Mouse (Mus musculus): ENCODE measurements around the gene Fam133b. TPM values are rescaled to one million over a fixed set of nuclear protein-coding genes. Genes with fewer than 3 reads are reported as not detected.

Gene Fam133b
- polyA plus RNA-seq, 1 experiment from 2014 or later, result 21.0 TPM

DNA sequence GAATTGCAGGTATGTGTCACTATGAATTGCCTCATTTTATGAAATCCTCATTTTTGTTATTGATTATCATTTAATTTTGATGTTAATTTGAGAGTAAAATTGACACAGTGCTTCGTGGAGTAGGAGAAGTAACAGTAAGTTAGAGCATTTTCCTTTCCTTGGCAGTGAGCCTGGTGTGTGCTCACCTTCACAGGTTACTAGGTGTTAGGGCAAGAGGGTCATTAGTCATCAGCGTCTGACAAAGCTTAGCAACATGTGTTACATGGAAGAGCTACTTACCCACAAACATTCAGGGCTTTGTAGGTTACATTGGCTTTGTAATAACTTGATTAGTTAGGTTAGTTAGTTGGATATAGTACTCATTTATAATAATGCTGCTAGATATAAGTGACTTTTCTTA, 10.6 kb downstream of the Fam133b start:
- Histone ChIP-seq H3K27ac (ENCODE audit: low read length) (no peak overlapping the region), H3K9ac (replicated peaks; ENCODE audit: low read depth) (no peak overlapping the region), H3K4me3 (ENCODE audit: low read depth, low read length) (no peak overlapping the region), H3K36me3 (ENCODE audit: insufficient read depth, low read length) (peaks cover 15% of the 10 kb centered on the region; the same call in 1 of the 2 replicates), H3K4me1 (ENCODE audit: insufficient read depth, low read depth, low read length) (no peaks in the 10 kb centered on the region), H3K4me2 (replicated peaks; ENCODE audit: low read depth, low read length) (no peak overlapping the region), H3K9me3 (ENCODE audit: low read length) (no peaks in the 10 kb centered on the region), H3K27me3 (replicated peaks; ENCODE audit: insufficient read depth, low read length) (no peaks in the 10 kb centered on the region)
- ATAC-seq (no peak), DNase-seq (ENCODE audit: low spot score) (no peak)
- 88% methylated on average over 2 of the region's 2 CpGs for WGBS
- TF ChIP-seq EP300 (IDR thresholded peaks at IDR 0.05), result no peak
- TF ChIP-seq CTCF (IDR thresholded peaks at IDR 0.05), result no peak

DNA sequence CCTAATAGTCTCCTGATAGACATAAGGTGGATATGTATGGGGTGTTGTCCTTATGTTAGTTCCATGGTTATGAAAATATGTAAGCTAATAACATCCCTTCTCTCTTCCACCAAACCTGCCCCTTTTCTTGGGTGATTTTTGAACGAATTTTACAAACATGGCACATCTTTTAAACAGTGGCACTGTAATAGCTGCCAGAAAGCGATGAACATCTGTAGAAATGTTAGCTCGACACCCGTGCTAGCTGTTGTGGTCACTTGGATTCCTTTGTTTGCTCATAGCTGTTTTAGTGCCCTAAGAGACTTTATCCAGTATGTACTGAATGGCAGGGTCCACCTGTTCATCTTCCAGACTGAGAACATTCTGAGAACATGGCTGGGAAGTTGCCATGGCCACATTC, 27.6 kb downstream of the Fam133b start, which contains the start of gene 1700109H08Rik:
Gene 1700109H08Rik (plus strand): TSS at position 301 of the 400 bp plus-strand sequence.
- ATAC-seq (no peak), DNase-seq (ENCODE audit: low spot score) (no peak)
- no peaks in the 10 kb centered on the region for H3K9me3 ChIP-seq (ENCODE audit: low read length)
- H3K9ac ChIP-seq (replicated peaks; ENCODE audit: low read depth), result no peak within 1 kb of the TSS
- no peak within 1 kb of the TSS for H3K4me2 ChIP-seq (replicated peaks; ENCODE audit: low read depth, low read length)
- no peaks in the 10 kb centered on the region for H3K4me1 ChIP-seq (ENCODE audit: insufficient read depth, low read depth, low read length)
- 93% methylated on average over 4 of the region's 4 CpGs for WGBS
- H3K4me3 ChIP-seq (ENCODE audit: low read depth, low read length), result no peak within 1 kb of the TSS
- H3K36me3 ChIP-seq (ENCODE audit: insufficient read depth, low read length), result peaks cover 39% of the 10 kb centered on the region
- H3K27me3 ChIP-seq (replicated peaks; ENCODE audit: insufficient read depth, low read length), result no peaks in the 10 kb centered on the region
- H3K27ac ChIP-seq (ENCODE audit: low read length), result no peak within 1 kb of the TSS
- no peak for TF ChIP-seq CTCF (IDR thresholded peaks at IDR 0.05)
- TF ChIP-seq EP300 (IDR thresholded peaks at IDR 0.05), result no peak

DNA sequence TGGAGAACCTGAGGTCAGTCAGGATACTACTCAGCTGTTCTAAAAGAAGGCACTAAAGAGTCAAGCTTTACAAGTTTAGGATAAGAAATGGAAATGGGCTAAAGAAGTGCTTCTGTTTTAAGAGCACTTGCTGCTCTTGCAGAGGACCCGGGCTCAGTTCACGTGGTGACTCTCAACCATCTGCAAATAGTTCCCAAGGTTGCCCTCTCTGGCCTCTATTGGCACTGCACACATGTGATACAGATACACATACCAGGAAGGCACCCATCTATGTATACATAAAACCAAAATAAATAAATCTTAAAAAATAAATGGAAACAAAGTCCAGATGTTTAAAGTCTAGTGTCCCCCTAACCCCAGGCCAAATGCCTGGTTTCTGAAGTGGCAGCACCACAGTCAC, 31.2 kb downstream of the Fam133b start:
- Histone ChIP-seq H3K36me3 (ENCODE audit: insufficient read depth, low read length) (peaks cover 56% of the 10 kb centered on the region), H3K4me3 (ENCODE audit: low read depth, low read length) (no peak overlapping the region), H3K4me2 (replicated peaks; ENCODE audit: low read depth, low read length) (no peak overlapping the region), H3K4me1 (ENCODE audit: insufficient read depth, low read depth, low read length) (no peaks in the 10 kb centered on the region), H3K9me3 (ENCODE audit: low read length) (no peaks in the 10 kb centered on the region), H3K27ac (ENCODE audit: low read length) (no peak overlapping the region), H3K27me3 (replicated peaks; ENCODE audit: insufficient read depth, low read length) (no peaks in the 10 kb centered on the region), H3K9ac (replicated peaks; ENCODE audit: low read depth) (no peak overlapping the region)
- WGBS, result 95% methylated on average over 2 of the region's 2 CpGs
- no peak for ATAC-seq
- DNase-seq (ENCODE audit: low spot score), result no peak
- TF ChIP-seq EP300 (IDR thresholded peaks at IDR 0.05) (no peak), CTCF (IDR thresholded peaks at IDR 0.05) (no peak)

DNA sequence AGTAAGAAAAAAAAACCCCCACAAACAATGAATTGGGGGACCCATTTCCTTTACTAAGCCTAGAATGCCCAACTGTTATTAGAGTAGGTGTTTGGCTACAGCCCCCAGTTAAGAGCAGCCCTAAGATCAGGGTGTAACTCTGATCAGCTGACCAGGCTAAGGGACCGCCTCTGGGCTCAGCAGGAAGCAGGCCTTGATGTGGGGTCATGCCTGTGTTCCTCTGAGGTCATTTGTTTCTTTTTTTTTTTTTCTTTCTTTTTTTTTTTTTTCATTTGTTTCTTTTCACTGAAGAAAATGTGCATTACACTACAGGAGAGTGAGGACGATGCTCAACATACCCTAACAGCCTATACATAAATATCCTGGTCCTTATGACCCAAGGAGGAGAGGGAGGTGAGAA, 34.3 kb downstream of the Fam133b start:
- DNase-seq (ENCODE audit: low spot score), result no peak
- H3K4me1 ChIP-seq (ENCODE audit: insufficient read depth, low read depth, low read length), result no peaks in the 10 kb centered on the region

GRCm38 (mm10) chr5:3579066-3579465, 35.4 kb downstream of the Fam133b start:
- Histone ChIP-seq H3K9me3 (ENCODE audit: low read length) (no peaks in the 10 kb centered on the region), H3K27ac (ENCODE audit: low read length) (no peak overlapping the region), H3K4me1 (ENCODE audit: insufficient read depth, low read depth, low read length) (no peaks in the 10 kb centered on the region), H3K9ac (replicated peaks; ENCODE audit: low read depth) (no peak overlapping the region), H3K4me3 (ENCODE audit: low read depth, low read length) (no peak overlapping the region), H3K27me3 (replicated peaks; ENCODE audit: insufficient read depth, low read length) (no peaks in the 10 kb centered on the region), H3K4me2 (replicated peaks; ENCODE audit: low read depth, low read length) (no peak overlapping the region), H3K36me3 (ENCODE audit: insufficient read depth, low read length) (peaks cover 50% of the 10 kb centered on the region; the same call in 1 of the 2 replicates)
- DNase-seq (ENCODE audit: low spot score), result no peak
- WGBS, result 91% methylated on average over 7 of the region's 7 CpGs
- ATAC-seq, result no peak
- TF ChIP-seq EP300 (IDR thresholded peaks at IDR 0.05) (no peak), CTCF (IDR thresholded peaks at IDR 0.05) (no peak)

More for the DNA sequence above, 34.3 kb downstream of the Fam133b start:
- peaks cover 51% of the 10 kb centered on the region for H3K36me3 ChIP-seq (ENCODE audit: insufficient read depth, low read length)
- ATAC-seq, result no peak
- H3K27ac ChIP-seq (ENCODE audit: low read length), result no peak overlapping the region
- H3K4me2 ChIP-seq (replicated peaks; ENCODE audit: low read depth, low read length), result no peak overlapping the region
- no peak overlapping the region for H3K4me3 ChIP-seq (ENCODE audit: low read depth, low read length)
- H3K9ac ChIP-seq (replicated peaks; ENCODE audit: low read depth), result no peak overlapping the region
- 97% methylated on average over 2 of the region's 2 CpGs for WGBS
- H3K27me3 ChIP-seq (replicated peaks; ENCODE audit: insufficient read depth, low read length), result no peaks in the 10 kb centered on the region
- no peaks in the 10 kb centered on the region for H3K9me3 ChIP-seq (ENCODE audit: low read length)
- no peak for TF ChIP-seq CTCF (IDR thresholded peaks at IDR 0.05)
- TF ChIP-seq EP300 (IDR thresholded peaks at IDR 0.05), result no peak

GRCm38 (mm10) chr5:3595693-3596398, 52.2 kb downstream of the Fam133b start, which contains the start of gene Pex1:
Gene Pex1, plus strand, starts transcription at chr5:3596066.
- 0% methylated on average over 50 of the region's 50 CpGs for WGBS
- Histone ChIP-seq H3K27ac (ENCODE audit: low read length) (peak within 1 kb of the TSS; percentile 83), H3K4me1 (ENCODE audit: insufficient read depth, low read depth, low read length) (peaks cover 7% of the 10 kb centered on the region; the same call in 1 of the 2 replicates), H3K4me3 (ENCODE audit: low read depth, low read length) (peak within 1 kb of the TSS; percentile 88), H3K36me3 (ENCODE audit: insufficient read depth, low read length) (peaks cover 7% of the 10 kb centered on the region; the same call in 1 of the 2 replicates), H3K9ac (replicated peaks; ENCODE audit: low read depth) (peak within 1 kb of the TSS; percentile 68), H3K9me3 (ENCODE audit: low read length) (no peaks in the 10 kb centered on the region), H3K4me2 (replicated peaks; ENCODE audit: low read depth, low read length) (peak within 1 kb of the TSS; percentile 81), H3K27me3 (replicated peaks; ENCODE audit: insufficient read depth, low read length) (no peaks in the 10 kb centered on the region)
- ATAC-seq (peak; percentile 98), DNase-seq (ENCODE audit: low spot score) (peak; percentile 97)
- TF ChIP-seq EP300 (IDR thresholded peaks at IDR 0.05), result no peak
- TF ChIP-seq CTCF (IDR thresholded peaks at IDR 0.05), result peak; percentile 58
